Mouse (Mus musculus): ENCODE results near the gene Gucy2e.

DNA sequence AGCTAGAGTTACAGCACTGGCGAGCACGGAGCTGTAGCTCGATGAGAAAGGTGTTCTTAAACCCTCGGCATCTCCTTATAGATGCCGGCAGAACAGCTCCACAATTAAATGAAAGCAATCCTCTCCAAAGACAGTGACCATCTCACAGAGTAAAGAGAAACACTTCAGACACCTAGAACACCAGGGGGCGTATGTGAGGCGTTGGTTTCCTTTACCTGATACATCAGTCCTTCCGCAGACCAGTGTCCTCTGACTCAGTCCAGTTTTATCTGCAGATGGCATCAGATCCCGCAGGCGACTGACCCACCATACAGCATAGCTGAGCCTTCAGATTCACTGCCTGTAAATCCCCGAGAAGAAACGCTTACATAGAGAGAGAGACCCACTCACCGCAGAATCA lies 32.7 kb upstream of the Gucy2e start:
- peak; percentile 48 for TF ChIP-seq CTCF (IDR thresholded peaks at IDR 0.05; ENCODE audit: low read depth, low read length)
- TF ChIP-seq POLR2A (IDR thresholded peaks at IDR 0.05; ENCODE audit: borderline replicate concordance, low read depth, low read length) = no peak

Data from bone marrow macrophage, adult 2 months (primary cell).